Mouse (Mus musculus) cortical plate, adult 2 months (tissue): ENCODE measurements around the gene Kifc5b.
"Not testable (repeated sequence)": the region's sequence is repeated elsewhere in the genome, so short reads cannot be mapped to it uniquely, and the experiment has no call there.

ENCODE experiments used
- CTCF ChIP-seq: fragments of 200-500 bp; IDR thresholded peaks from 2 replicates; pipeline ENCODE4 v1.5.1; 2011; ENCODE audit warnings: mild to moderate bottlenecking, control low read depth, low read length; ENCODE audit not compliant: insufficient read depth; ENCODE audit errors: extremely low read depth
- POLR2A ChIP-seq: fragments of 200-500 bp; IDR thresholded peaks from 2 replicates; pipeline ENCODE4 v1.6.1; 2011; ENCODE audit warnings: mild to moderate bottlenecking, low read length, control low read depth; ENCODE audit not compliant: insufficient read depth; ENCODE audit errors: extremely low read depth

- not testable (repeated sequence) for TF ChIP-seq CTCF, POLR2A
Observed at GRCm38 (mm10) chr17:26922368-26922767, 5.5 kb downstream of the Kifc5b start.
